Mouse (Mus musculus) intestine, embryonic 14.5 days (tissue): ENCODE results near the gene Yy1. TPM values are rescaled to one million over a fixed set of nuclear protein-coding genes. Genes with fewer than 3 reads are reported as not detected.

ENCODE experiments used
- ATAC-seq: fragments of 200-750 bp; cut with Nextera tagmentation; replicated peaks from 2 replicates; pipeline ENCODE4 v1.8.0; 2017; ENCODE audit warnings: low read depth, moderate number of reproducible peaks, moderate TSS enrichment, moderate library complexity; ENCODE audit not compliant: low FRiP score, low TSS enrichment
- DNase-seq: peaks from one replicate; pipeline ENCODE4 v3.0.0-alpha.2; 2018; ENCODE audit warnings: low spot score
- H3K27ac ChIP-seq: fragments of 300-500 bp; sonication (generic); 2 replicates; pipeline ENCODE4 v1.5.1; 2014; ENCODE audit warnings: low read depth, mild to moderate bottlenecking, control low read depth
- H3K27me3 ChIP-seq: fragments of 300-500 bp; sonication (generic); replicated peaks from 2 replicates; pipeline ENCODE4 v1.6.1; 2014; ENCODE audit warnings: low read length, control low read depth; ENCODE audit not compliant: control insufficient read depth, insufficient read depth
- H3K36me3 ChIP-seq: fragments of 300-500 bp; sonication (generic); 2 replicates; pipeline ENCODE4 v1.6.1; 2014; ENCODE audit warnings: low read length, control low read depth; ENCODE audit not compliant: control insufficient read depth, insufficient read depth
- H3K4me1 ChIP-seq: fragments of 300-500 bp; sonication (generic); replicated peaks from 2 replicates; pipeline ENCODE4 v1.6.1; 2014; ENCODE audit warnings: low read length, control low read depth, mixed read lengths; ENCODE audit not compliant: control insufficient read depth, insufficient read depth
- H3K4me2 ChIP-seq: fragments of 300-500 bp; sonication (generic); 2 replicates; pipeline ENCODE4 v1.6.1; 2014; ENCODE audit warnings: low read length
- H3K4me3 ChIP-seq: fragments of 300-500 bp; sonication (generic); 2 replicates; pipeline ENCODE4 v1.5.1; 2014; ENCODE audit warnings: low read depth, low read length, control low read depth, mixed read lengths
- H3K9ac ChIP-seq: fragments of 300-500 bp; sonication (generic); 2 replicates; pipeline ENCODE4 v1.6.1; 2014; ENCODE audit warnings: mild to moderate bottlenecking, low read length
- H3K9me3 ChIP-seq: fragments of 300-500 bp; sonication (generic); 2 replicates; pipeline ENCODE4 v1.6.1; 2016; ENCODE audit warnings: low read length, control low read depth; ENCODE audit not compliant: control insufficient read depth
- WGBS: fragments of 180-500 bp; shearing (Covaris S2); extraction: QIAGEN DNeasy Blood & Tissue Kit; methylation state at CpG from one replicate; pipeline ENCODE4 v1.1.7; 2014; 5-methylcytosine and 5-hydroxymethylcytosine counted together
- polyA plus RNA-seq: library from polyadenylated mRNA; unstranded; fragments of >200 nt; fragmentation: Nextera tagmentation; extraction: Ambion mirVana; gene quantifications from 2 replicates; pipeline ENCODE4 v1.2.1, GENCODE M21; 2014

Gene Yy1
- polyA plus RNA-seq, 1 experiment from 2014 or later = 20.5 TPM

DNA sequence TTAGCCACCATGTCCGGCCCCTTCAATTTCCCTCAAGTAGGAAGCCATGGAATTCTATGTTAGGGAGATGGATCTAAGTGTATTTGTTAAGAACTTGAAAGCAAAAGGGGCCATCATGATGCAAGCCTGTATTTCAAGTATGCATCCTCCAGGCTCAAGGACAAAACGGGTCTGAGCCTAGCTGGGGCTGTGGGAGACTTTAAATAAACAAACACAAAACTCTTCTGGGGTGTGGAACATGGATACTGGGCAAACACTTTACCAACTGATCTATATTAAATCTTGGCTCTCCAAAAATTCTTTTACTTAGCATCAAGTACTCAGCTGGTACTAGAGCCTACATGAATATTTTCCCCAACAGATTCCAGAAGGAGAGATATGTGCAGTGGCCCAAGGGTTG, 5.4 kb upstream of the Yy1 start:
- Histone ChIP-seq H3K9ac (no peak overlapping the region), H3K4me3 (no peak overlapping the region), H3K36me3 (no peaks in the 10 kb centered on the region), H3K27me3 (no peaks in the 10 kb centered on the region), H3K4me2 (no peak overlapping the region), H3K27ac (no peak overlapping the region), H3K4me1 (peaks cover 6% of the 10 kb centered on the region), H3K9me3 (no peaks in the 10 kb centered on the region)
- 78% methylated on average over 2 of the region's 2 CpGs for WGBS
- DNase-seq (no peak), ATAC-seq (no peak)

DNA sequence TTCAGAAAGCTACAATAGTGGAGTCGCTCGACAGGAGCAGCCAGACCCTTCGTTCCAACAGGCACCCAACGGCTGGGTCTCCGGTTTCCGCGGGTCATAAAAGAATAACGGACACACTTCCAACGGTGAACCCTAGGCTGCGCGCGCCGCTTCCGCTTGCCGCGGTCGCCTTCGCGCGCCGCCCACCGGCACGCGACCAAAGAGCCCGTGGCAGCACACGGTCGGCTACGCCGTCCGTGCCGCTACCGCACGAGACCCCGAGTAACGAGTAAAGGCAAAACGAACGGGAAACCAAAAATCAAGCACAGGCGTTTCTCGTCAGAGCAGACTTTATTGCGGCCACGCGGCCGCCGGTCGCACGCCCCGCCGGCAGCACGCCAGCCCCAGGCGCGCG, 624 bp upstream of the Yy1 start:
- Histone ChIP-seq H3K4me1 (peaks cover 17% of the 10 kb centered on the region), H3K4me3 (peak overlapping the region; percentile 99), H3K27ac (peak overlapping the region; percentile 98), H3K9me3 (no peaks in the 10 kb centered on the region), H3K36me3 (no peaks in the 10 kb centered on the region), H3K27me3 (no peaks in the 10 kb centered on the region), H3K4me2 (peak overlapping the region; percentile 81), H3K9ac (peak overlapping the region; percentile 87)
- ATAC-seq (peak; percentile 42), DNase-seq (peak; percentile 90)
- WGBS = under 1% methylated on average over 52 of the region's 52 CpGs

DNA sequence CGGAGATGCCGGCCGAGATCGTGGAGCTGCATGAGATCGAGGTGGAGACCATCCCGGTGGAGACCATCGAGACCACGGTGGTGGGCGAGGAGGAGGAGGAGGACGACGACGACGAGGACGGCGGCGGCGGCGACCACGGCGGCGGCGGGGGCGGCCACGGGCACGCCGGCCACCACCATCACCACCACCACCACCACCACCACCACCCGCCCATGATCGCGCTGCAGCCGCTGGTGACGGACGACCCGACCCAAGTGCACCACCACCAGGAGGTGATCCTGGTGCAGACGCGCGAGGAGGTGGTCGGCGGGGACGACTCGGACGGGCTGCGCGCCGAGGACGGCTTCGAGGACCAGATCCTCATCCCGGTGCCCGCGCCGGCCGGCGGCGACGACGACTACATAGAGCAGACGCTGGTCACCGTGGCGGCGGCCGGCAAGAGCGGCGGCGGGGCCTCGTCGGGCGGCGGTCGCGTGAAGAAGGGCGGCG, 724 bp downstream of the Yy1 start:
- Histone ChIP-seq H3K36me3 (no peaks in the 10 kb centered on the region), H3K4me1 (peaks cover 18% of the 10 kb centered on the region), H3K27me3 (no peaks in the 10 kb centered on the region), H3K27ac (peak overlapping the region; percentile 98), H3K9ac (peak overlapping the region; percentile 92), H3K9me3 (no peaks in the 10 kb centered on the region), H3K4me3 (peak overlapping the region; percentile 99), H3K4me2 (peak overlapping the region; percentile 31)
- DNase-seq = peak; percentile 65
- under 1% methylated on average over 51 of the region's 71 CpGs for WGBS
- ATAC-seq = no peak

DNA sequence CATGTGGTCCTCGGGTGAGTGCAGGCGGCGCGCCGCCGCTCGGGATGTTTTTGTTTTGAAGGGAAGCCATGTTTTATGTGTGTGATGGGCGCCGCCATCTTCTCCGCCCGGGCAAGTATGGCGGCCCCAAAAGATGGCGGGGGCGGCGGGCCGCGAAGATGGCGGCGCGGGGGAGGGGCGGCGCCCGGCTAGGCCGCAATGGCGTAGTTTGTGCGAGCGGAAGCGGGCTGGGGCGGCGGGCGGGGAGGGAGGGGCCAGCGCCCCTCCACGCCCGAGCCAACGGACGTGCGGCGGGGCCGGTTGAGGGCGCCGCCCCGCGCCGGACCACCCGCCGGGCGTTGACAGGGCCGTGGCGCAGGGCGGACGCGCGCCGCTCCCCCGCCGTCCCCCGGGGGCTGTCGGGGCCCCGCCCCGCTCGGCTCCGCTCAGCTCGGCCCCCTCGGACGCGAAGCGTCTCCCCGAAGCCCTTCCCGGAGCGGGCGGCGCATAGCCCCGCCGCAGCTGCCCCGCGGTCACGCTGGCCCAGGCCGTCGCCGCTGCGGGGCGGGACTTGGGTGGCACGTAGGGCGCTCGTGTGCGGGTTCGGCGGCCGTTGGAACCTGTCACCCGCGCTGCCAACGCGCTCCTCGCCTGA, 1.4 kb downstream of the Yy1 start:
- H3K4me2 ChIP-seq = peak overlapping the region; percentile 57
- peaks cover 18% of the 10 kb centered on the region for H3K4me1 ChIP-seq
- H3K9me3 ChIP-seq = no peaks in the 10 kb centered on the region
- H3K27ac ChIP-seq = peak overlapping the region; percentile 98
- no peaks in the 10 kb centered on the region for H3K27me3 ChIP-seq
- WGBS = under 1% methylated on average over 71 of the region's 94 CpGs
- H3K4me3 ChIP-seq = peak overlapping the region; percentile 99
- ATAC-seq = peak; percentile 75
- no peaks in the 10 kb centered on the region for H3K36me3 ChIP-seq
- DNase-seq = peak; percentile 85
- H3K9ac ChIP-seq = peak overlapping the region; percentile 92

DNA sequence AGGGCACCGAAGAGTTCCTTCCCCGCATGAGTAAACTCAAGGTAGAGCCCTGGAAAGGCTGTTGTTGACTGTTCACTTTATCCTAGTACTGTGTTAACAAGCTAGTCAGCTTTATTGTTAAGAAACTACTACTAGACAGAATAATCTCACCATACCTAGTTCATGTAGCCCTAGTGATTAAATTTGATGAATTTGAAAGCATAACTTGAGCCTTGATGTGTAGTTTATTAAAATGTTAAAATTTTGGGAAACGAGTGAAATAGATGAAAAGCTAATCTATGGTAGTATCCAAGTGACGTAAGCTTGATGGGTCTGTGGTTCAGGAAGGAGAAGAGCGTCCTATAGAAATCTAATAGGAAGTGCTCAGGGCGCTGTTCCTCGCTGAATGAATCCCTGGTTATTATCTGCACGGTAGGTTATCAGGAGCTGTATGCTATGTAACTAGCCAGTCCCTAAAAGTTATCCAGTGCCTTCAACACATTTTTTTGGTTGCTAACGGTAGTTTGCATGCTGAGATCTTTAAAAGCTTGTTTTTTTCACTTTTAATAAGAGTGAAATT, 2.3 kb downstream of the Yy1 start:
- Histone ChIP-seq H3K27me3 (no peaks in the 10 kb centered on the region), H3K4me3 (peak overlapping the region; percentile 99), H3K4me1 (peaks cover 18% of the 10 kb centered on the region), H3K9me3 (no peaks in the 10 kb centered on the region), H3K9ac (peak overlapping the region; percentile 92), H3K27ac (peak overlapping the region; percentile 98), H3K4me2 (peak overlapping the region; percentile 57), H3K36me3 (no peaks in the 10 kb centered on the region)
- ATAC-seq = no peak
- 11% methylated on average over 9 of the region's 9 CpGs for WGBS
- no peak for DNase-seq

DNA sequence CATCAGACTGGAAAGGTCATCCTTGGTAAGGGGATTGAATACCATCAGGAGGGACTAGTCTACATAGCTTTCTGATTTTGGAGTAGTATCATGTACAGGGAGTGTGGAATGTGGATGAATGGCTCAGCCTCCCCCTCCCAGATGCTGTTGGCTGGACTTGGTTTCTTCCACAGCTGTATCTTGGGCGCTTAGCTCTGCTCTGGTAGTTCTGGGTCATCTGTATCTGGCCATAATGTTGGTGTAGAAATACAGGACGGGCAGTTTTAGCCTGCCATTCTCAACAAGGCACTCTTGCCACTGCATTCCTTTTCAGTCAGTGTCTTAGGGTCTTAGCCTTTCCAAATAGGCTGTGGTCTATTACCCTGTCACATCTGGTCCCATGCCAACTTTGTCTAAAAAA, 8.8 kb downstream of the Yy1 start:
- no peak overlapping the region for H3K27ac ChIP-seq
- no peaks in the 10 kb centered on the region for H3K27me3 ChIP-seq
- H3K9me3 ChIP-seq = no peaks in the 10 kb centered on the region
- DNase-seq (no peak), ATAC-seq (no peak)
- H3K9ac ChIP-seq = no peak overlapping the region
- H3K4me1 ChIP-seq = peaks cover 2% of the 10 kb centered on the region; the same call in 1 of the 2 replicates
- peaks cover 2% of the 10 kb centered on the region; the same call in 1 of the 2 replicates for H3K36me3 ChIP-seq
- 77% methylated on average over 2 of the region's 2 CpGs for WGBS
- no peak overlapping the region for H3K4me2 ChIP-seq
- H3K4me3 ChIP-seq = no peak overlapping the region

DNA sequence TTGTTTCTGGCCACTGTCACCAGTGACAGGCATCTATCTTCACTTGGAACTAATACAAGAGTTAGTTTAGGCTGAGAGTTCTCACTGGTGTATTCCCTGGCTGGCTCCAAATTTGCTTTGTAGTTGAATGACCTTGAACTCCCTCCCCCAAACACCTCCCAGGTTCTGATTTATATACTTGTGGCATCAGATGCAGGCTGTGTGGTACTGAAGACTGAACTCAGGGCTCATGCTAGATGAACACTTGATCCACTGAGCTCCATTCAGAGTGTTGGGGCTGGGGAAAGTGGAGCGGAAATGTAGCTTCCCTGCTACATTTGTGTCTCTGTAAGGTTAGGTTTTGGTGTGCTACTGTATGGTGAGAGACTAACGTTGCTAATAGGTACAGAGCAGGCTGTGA, 11.6 kb downstream of the Yy1 start:
- ATAC-seq = no peak
- Histone ChIP-seq H3K27ac (no peak overlapping the region), H3K9me3 (no peaks in the 10 kb centered on the region), H3K4me2 (no peak overlapping the region), H3K4me1 (no peaks in the 10 kb centered on the region; the same call in 1 of the 2 replicates), H3K9ac (no peak overlapping the region), H3K36me3 (peaks cover 23% of the 10 kb centered on the region), H3K4me3 (no peak overlapping the region), H3K27me3 (no peaks in the 10 kb centered on the region)
- no peak for DNase-seq
- 91% methylated on average over 2 of the region's 2 CpGs for WGBS

DNA sequence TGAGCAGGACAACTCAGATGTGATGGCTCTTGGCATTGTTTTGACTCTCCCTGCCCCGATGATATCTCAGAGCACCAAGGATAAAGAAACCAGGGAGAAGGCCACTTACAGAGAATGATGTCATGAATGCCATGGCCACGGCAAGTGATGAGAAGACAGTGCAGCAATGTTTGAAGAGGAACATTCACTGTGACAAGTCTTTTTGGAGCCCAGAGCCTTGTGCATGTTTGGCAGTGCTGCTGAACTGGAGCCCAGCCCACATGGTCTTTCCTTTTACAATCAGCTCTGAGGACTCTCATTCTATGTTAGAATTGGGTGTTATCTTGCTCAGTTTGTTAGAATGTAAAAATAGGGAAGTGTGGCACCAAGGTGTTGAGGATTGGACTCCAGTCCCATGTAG, 15.7 kb downstream of the Yy1 start:
- no peak for DNase-seq
- no peaks in the 10 kb centered on the region for H3K9me3 ChIP-seq
- no peak for ATAC-seq
- H3K4me1 ChIP-seq = no peaks in the 10 kb centered on the region
- no peaks in the 10 kb centered on the region for H3K27me3 ChIP-seq
- no peak overlapping the region for H3K27ac ChIP-seq
- WGBS = 77% methylated on average over 2 of the region's 2 CpGs
- no peak overlapping the region for H3K9ac ChIP-seq
- H3K4me2 ChIP-seq = no peak overlapping the region
- H3K4me3 ChIP-seq = no peak overlapping the region
- H3K36me3 ChIP-seq = peaks cover 30% of the 10 kb centered on the region

DNA sequence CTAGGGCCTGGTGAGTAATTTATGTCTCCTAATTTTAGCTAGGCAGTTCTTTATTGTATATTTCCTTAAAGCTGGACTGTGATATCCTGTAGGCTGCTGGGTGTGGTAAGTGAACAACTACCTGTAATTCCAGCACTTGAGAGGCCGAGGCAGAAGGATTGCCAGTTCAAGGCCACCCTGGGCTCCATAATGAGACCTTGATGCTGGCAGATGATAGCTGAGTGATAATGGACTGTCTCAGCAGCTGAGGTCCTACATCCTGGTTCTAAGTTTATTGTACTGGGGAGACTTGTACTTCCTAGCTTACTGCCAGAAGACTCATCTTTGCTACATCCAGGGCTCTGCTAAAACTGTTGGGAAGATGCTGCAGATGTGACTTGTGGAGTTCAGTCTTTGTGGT, 17.0 kb downstream of the Yy1 start:
- WGBS = 67% methylated on average over 1 of the region's 1 CpGs
- Histone ChIP-seq H3K9me3 (no peaks in the 10 kb centered on the region), H3K9ac (no peak overlapping the region), H3K4me3 (no peak overlapping the region), H3K36me3 (peaks cover 43% of the 10 kb centered on the region), H3K4me1 (no peaks in the 10 kb centered on the region), H3K4me2 (no peak overlapping the region), H3K27ac (no peak overlapping the region), H3K27me3 (no peaks in the 10 kb centered on the region)
- ATAC-seq (no peak), DNase-seq (no peak)
